Mouse (Mus musculus): ENCODE measurements around the gene Serpina3f.

DNA sequence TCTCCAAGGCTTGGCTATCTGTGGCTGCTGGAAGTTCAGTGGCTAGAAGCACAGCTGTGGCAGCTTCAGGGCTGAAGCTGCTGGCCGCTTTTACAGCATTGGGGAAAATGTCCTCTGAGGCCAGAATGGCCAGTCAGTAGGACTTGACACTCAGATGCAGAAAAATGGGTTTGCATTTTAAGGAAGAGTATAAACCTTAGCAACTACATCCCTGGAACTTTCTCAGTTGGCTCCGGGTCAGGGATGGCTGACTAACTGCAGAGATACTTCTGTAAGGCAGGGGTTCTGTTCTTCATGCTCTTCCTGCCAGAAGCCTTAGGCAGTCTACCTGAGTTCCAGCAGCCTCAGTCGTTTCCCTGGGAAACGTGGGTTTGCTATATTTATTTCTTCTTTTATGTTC lies 29.3 kb upstream of the Serpina3f start:
- no peak for TF ChIP-seq CTCF (IDR thresholded peaks at IDR 0.05; ENCODE audit: low read depth)
- TF ChIP-seq EP300 (optimal IDR thresholded peaks at IDR 0.05), result no peak
